Mouse (Mus musculus) heart, embryonic 11.5 days (tissue): ENCODE results near the gene Gprc5d. TPM values are rescaled to one million over a fixed set of nuclear protein-coding genes. Genes with fewer than 3 reads are reported as not detected.

Experiments
- ATAC-seq: fragments of 200-750 bp; cut with Nextera tagmentation; replicated peaks from 2 replicates; pipeline ENCODE4 v1.8.0; 2017; ENCODE audit warnings: moderate library complexity; ENCODE audit not compliant: insufficient number of reproducible peaks, low FRiP score, low TSS enrichment
- H3K27ac ChIP-seq: fragments of 300-500 bp; sonication (generic); 2 replicates; pipeline ENCODE4 v1.5.1; 2014; ENCODE audit warnings: mild to moderate bottlenecking, low read depth, low read length
- H3K27me3 ChIP-seq: fragments of 300-500 bp; sonication (generic); 2 replicates; pipeline ENCODE4 v1.6.1; 2014; ENCODE audit warnings: mild to moderate bottlenecking, low read length, mixed read lengths; ENCODE audit not compliant: control insufficient read depth, insufficient read depth
- H3K36me3 ChIP-seq: fragments of 300-500 bp; sonication (generic); 2 replicates; pipeline ENCODE4 v1.6.1; 2014; ENCODE audit warnings: mild to moderate bottlenecking, low read length, moderate library complexity, mixed read lengths; ENCODE audit not compliant: control insufficient read depth, insufficient read depth
- H3K4me1 ChIP-seq: fragments of 300-500 bp; sonication (generic); 2 replicates; pipeline ENCODE4 v1.6.1; 2014; ENCODE audit warnings: low read length; ENCODE audit not compliant: control insufficient read depth, insufficient read depth
- H3K4me2 ChIP-seq: fragments of 300-500 bp; sonication (generic); 2 replicates; pipeline ENCODE4 v1.6.1; 2014; ENCODE audit warnings: mild to moderate bottlenecking, moderate library complexity
- H3K4me3 ChIP-seq: fragments of 300-500 bp; sonication (generic); 2 replicates; pipeline ENCODE4 v1.5.1; 2014; ENCODE audit warnings: low read depth, low read length
- H3K9ac ChIP-seq: fragments of 300-500 bp; sonication (generic); 2 replicates; pipeline ENCODE4 v1.6.1; 2014; ENCODE audit warnings: mild to moderate bottlenecking, low read depth, low read length, moderate library complexity
- H3K9me3 ChIP-seq: fragments of 300-500 bp; sonication (generic); replicated peaks from 2 replicates; pipeline ENCODE4 v1.6.1; 2016; ENCODE audit warnings: low read length; ENCODE audit not compliant: control insufficient read depth
- WGBS: fragments of 180-500 bp; shearing (Covaris S2); extraction: QIAGEN DNeasy Blood & Tissue Kit; methylation state at CpG from one replicate; pipeline ENCODE4 v1.1.7; 2014; ENCODE audit not compliant: insufficient replicate concordance; 5-methylcytosine and 5-hydroxymethylcytosine counted together
- polyA plus RNA-seq: library from polyadenylated mRNA; unstranded; fragments of >200 nt; fragmentation: Nextera tagmentation; extraction: Ambion mirVana; gene quantifications from 2 replicates; pipeline ENCODE4 v1.2.1, GENCODE M21; 2014

Gene Gprc5d
- polyA plus RNA-seq, 1 experiment from 2014 or later = not detected

DNA sequence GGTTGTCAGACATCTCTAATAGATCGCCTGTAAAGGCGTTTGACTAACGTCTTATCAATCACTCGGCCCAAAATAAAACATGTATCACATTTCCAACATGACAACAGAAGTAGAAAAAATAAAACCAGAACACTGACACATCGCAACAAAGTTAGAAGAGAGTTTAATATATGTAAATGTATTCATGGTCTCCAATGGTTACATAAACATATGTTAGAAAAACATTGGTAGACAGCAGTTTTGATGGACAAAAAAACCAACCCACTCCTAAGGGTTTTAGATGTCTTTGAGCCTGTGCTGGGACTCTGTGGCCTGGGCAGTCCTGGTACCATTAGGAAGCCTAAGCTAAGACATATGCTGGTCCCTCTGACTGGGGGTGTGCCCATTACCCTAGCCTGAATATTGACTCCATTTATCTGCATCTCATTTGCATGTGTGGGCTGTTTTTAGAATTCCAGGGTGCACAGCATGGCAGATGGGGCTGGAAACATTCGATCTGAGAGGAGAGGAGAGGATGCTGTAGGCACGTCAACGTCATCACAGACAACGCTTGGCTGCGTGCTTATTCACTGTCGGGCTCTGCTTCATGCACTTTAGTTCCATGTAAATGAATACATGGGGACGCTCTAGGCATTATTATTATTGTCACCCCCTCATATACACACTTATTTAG, 25.1 kb downstream of the Gprc5d start:
- no peak for ATAC-seq
- Histone ChIP-seq H3K27ac (no peak overlapping the region), H3K4me3 (no peak overlapping the region), H3K4me1 (no peaks in the 10 kb centered on the region), H3K9ac (no peak overlapping the region), H3K9me3 (no peaks in the 10 kb centered on the region), H3K27me3 (0 out of 2 replicates have a peak, but pooled peaks cover 3% of the 10 kb centered on the region), H3K36me3 (no peaks in the 10 kb centered on the region), H3K4me2 (no peak overlapping the region)
- 85% methylated on average over 12 of the region's 12 CpGs for WGBS

DNA sequence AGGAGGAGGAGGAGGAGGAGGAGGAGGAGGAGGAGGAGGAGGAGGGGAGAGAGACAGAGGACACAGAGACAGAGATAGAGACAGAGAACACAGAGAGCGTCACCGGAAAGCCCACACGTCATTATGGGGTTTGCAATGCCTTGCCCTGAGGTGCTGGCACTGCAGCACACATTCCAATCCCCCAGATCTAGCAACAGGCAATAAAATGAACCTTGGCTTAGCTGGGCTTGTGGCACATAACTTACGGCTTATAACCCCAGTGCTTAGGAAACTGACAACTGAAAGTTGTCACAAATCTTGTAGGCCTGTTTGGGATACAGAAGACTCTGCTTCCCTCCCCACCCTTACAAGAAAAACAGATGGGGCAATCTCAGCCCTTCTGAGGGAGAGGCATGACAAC, 27.4 kb downstream of the Gprc5d start:
- no peaks in the 10 kb centered on the region for H3K4me1 ChIP-seq
- H3K27ac ChIP-seq = no peak overlapping the region
- ATAC-seq = no peak
- no peaks in the 10 kb centered on the region for H3K36me3 ChIP-seq
- H3K9me3 ChIP-seq = no peaks in the 10 kb centered on the region
- H3K4me2 ChIP-seq = no peak overlapping the region
- H3K4me3 ChIP-seq = no peak overlapping the region
- 76% methylated on average over 4 of the region's 4 CpGs for WGBS
- H3K27me3 ChIP-seq = 0 out of 2 replicates have a peak, but pooled peaks cover 3% of the 10 kb centered on the region
- no peak overlapping the region for H3K9ac ChIP-seq

DNA sequence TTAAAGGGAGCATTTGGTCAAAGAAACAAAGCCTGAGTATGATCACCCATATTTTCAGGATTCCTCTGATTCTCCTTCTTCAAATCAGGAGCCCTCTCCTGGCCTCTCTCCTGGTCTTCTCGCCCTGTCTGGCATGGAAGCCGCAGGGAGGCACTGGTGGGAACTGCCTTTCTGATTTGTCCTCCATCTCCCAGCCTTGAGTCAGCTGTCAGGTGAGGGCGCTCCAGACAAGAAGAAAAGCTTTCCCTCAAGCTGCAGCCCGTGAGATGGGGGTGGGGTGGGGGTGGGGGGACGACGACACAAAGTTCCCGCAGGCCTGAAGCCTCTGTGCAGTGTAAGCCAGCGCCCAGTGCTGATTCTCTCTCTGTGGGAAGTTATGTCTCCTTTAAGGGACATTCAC, 28.3 kb downstream of the Gprc5d start:
- no peak for ATAC-seq
- no peaks in the 10 kb centered on the region for H3K9me3 ChIP-seq
- H3K4me2 ChIP-seq = no peak overlapping the region
- no peak overlapping the region for H3K9ac ChIP-seq
- H3K27ac ChIP-seq = no peak overlapping the region
- no peak overlapping the region for H3K4me3 ChIP-seq
- no peaks in the 10 kb centered on the region for H3K4me1 ChIP-seq
- H3K27me3 ChIP-seq = 0 out of 2 replicates have a peak, but pooled peaks cover 3% of the 10 kb centered on the region
- 9% methylated on average over 8 of the region's 8 CpGs for WGBS
- no peaks in the 10 kb centered on the region for H3K36me3 ChIP-seq

DNA sequence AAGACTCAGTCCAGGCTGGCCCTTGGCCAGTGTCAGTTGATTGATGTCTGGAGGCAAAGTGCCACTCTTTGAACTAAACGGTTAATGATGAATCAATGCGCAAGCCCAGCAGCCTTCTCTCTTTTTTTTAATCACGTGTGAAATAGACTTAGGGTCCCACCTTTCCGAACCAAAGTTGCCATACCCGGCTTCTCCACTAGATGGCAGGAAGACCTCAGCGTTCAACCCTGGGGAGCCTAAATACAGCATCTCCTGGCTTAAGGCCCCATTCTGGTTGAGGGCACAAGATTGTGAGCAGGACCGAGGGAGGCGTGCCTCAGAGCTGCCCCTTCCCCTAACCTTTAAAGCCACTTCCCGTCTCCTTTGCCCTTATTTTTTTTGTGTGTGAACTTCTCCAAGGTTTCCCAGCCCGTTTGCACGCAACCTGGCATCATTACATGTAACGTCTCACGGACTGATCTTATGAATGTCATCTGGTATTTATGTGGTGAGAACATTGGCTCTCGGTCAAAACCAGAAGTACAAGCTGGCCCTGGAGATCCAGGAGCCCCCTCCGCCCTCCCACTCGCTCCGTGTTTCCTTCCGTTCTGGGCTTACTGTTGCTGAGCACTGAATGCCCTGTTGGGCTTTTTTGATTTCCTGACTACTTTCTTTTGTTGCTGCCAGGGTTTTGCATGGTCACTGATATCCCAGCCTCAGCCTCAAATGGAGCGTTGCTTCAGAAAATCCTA, 30.2 kb downstream of the Gprc5d start:
- H3K27me3 ChIP-seq = 0 out of 2 replicates have a peak, but pooled peaks cover 3% of the 10 kb centered on the region
- H3K4me3 ChIP-seq = no peak overlapping the region
- 34% methylated on average over 19 of the region's 19 CpGs for WGBS
- 0 out of 2 replicates have a peak overlapping the region, but pooled peaks have one; percentile 5 for H3K9ac ChIP-seq
- H3K27ac ChIP-seq = no peak overlapping the region
- H3K36me3 ChIP-seq = no peaks in the 10 kb centered on the region
- no peak for ATAC-seq
- H3K9me3 ChIP-seq = no peaks in the 10 kb centered on the region
- H3K4me2 ChIP-seq = peak overlapping the region; percentile 38; the same call in 1 of the 2 replicates
- no peaks in the 10 kb centered on the region for H3K4me1 ChIP-seq

GRCm38 (mm10) chr6:135085703-135086102, 32.4 kb downstream of the Gprc5d start:
- WGBS = 93% methylated on average over 1 of the region's 1 CpGs
- no peak overlapping the region for H3K27ac ChIP-seq
- no peak overlapping the region for H3K4me2 ChIP-seq
- no peak overlapping the region for H3K9ac ChIP-seq
- no peak overlapping the region for H3K4me3 ChIP-seq
- no peaks in the 10 kb centered on the region for H3K9me3 ChIP-seq
- ATAC-seq = no peak
- H3K27me3 ChIP-seq = 0 out of 2 replicates have a peak, but pooled peaks cover 3% of the 10 kb centered on the region
- no peaks in the 10 kb centered on the region for H3K36me3 ChIP-seq
- H3K4me1 ChIP-seq = no peaks in the 10 kb centered on the region

GRCm38 (mm10) chr6:135083991-135084502, 34.0 kb downstream of the Gprc5d start:
- WGBS = 51% methylated on average over 10 of the region's 10 CpGs
- no peak overlapping the region for H3K27ac ChIP-seq
- no peaks in the 10 kb centered on the region; the same call in 1 of the 2 replicates for H3K9me3 ChIP-seq
- no peak overlapping the region for H3K4me2 ChIP-seq
- no peak overlapping the region for H3K4me3 ChIP-seq
- no peak for ATAC-seq
- no peaks in the 10 kb centered on the region for H3K36me3 ChIP-seq
- no peaks in the 10 kb centered on the region for H3K4me1 ChIP-seq
- peaks cover under 1% of the 10 kb centered on the region; the same call in 1 of the 2 replicates for H3K27me3 ChIP-seq
- no peak overlapping the region for H3K9ac ChIP-seq

DNA sequence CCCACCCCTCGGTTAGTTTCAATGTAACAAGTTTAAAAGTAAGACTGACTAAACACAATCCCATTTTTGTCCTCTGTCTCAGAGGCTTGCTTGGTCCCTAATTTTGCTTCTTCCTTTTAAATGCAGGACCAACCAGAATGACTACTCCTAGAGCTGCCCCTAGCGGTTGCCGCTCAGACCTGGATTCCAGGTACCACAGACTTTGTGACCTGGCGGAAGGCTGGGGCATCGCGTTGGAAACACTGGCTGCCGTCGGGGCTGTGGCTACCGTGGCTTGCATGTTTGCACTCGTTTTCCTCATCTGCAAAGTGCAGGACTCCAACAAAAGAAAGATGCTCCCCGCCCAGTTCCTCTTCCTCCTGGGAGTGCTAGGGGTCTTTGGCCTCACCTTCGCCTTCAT, 39.7 kb downstream of the Gprc5d start:
- no peaks in the 10 kb centered on the region; the same call in 1 of the 2 replicates for H3K9me3 ChIP-seq
- H3K27me3 ChIP-seq = no peaks in the 10 kb centered on the region; the same call in 1 of the 2 replicates
- no peak overlapping the region for H3K9ac ChIP-seq
- 41% methylated on average over 12 of the region's 12 CpGs for WGBS
- H3K4me2 ChIP-seq = no peak overlapping the region
- no peak for ATAC-seq
- H3K36me3 ChIP-seq = no peaks in the 10 kb centered on the region
- H3K4me1 ChIP-seq = no peaks in the 10 kb centered on the region
- H3K27ac ChIP-seq = no peak overlapping the region
- H3K4me3 ChIP-seq = no peak overlapping the region

- no peaks in the 10 kb centered on the region; the same call in 1 of the 2 replicates for H3K27me3 ChIP-seq
- no peak for ATAC-seq
- H3K4me1 ChIP-seq = peaks cover 3% of the 10 kb centered on the region; the same call in 1 of the 2 replicates
- 73% methylated on average over 3 of the region's 3 CpGs for WGBS
- H3K4me3 ChIP-seq = no peak overlapping the region
- H3K9ac ChIP-seq = no peak overlapping the region
- no peak overlapping the region for H3K27ac ChIP-seq
- H3K9me3 ChIP-seq = no peaks in the 10 kb centered on the region; the same call in 1 of the 2 replicates
- H3K4me2 ChIP-seq = no peak overlapping the region
- no peaks in the 10 kb centered on the region for H3K36me3 ChIP-seq
These were observed 41.9 kb downstream of the Gprc5d start for GRCm38 (mm10) chr6:135076202-135076601.
